Mouse (Mus musculus) embryonic facial prominence, embryonic 12.5 days (tissue): ENCODE results near the gene Krtap4-7. TPM values are rescaled to one million over a fixed set of nuclear protein-coding genes. Genes with fewer than 3 reads are reported as not detected.
"Not testable (repeated sequence)": the region's sequence is repeated elsewhere in the genome, so short reads cannot be mapped to it uniquely, and the experiment has no call there.

Experiments
- ATAC-seq: fragments of 200-750 bp; cut with Nextera tagmentation; 2 replicates; pipeline ENCODE4 v1.8.0; 2017; ENCODE audit not compliant: insufficient number of reproducible peaks, insufficient read depth, low FRiP score, low TSS enrichment
- H3K27ac ChIP-seq: fragments of 300-500 bp; sonication (generic); 2 replicates; pipeline ENCODE4 v1.5.1; 2016; ENCODE audit warnings: mild to moderate bottlenecking
- H3K27me3 ChIP-seq: fragments of 300-500 bp; sonication (generic); 2 replicates; pipeline ENCODE4 v1.6.1; 2016; ENCODE audit warnings: mild to moderate bottlenecking, moderate library complexity
- H3K36me3 ChIP-seq: fragments of 300-500 bp; sonication (generic); 2 replicates; pipeline ENCODE4 v1.6.1; 2016; ENCODE audit warnings: mild to moderate bottlenecking
- H3K4me1 ChIP-seq: fragments of 300-500 bp; sonication (generic); 2 replicates; pipeline ENCODE4 v1.6.1; 2016
- H3K4me2 ChIP-seq: fragments of 300-500 bp; sonication (generic); replicated peaks from 2 replicates; pipeline ENCODE4 v1.6.1; 2016; ENCODE audit warnings: mild to moderate bottlenecking, moderate library complexity
- H3K4me3 ChIP-seq: fragments of 300-500 bp; sonication (generic); 2 replicates; pipeline ENCODE4 v1.5.1; 2016; ENCODE audit warnings: mild to moderate bottlenecking
- H3K9ac ChIP-seq: fragments of 300-500 bp; sonication (generic); 2 replicates; pipeline ENCODE4 v1.6.1; 2016; ENCODE audit warnings: mild to moderate bottlenecking, moderate library complexity
- H3K9me3 ChIP-seq: fragments of 300-500 bp; sonication (generic); 2 replicates; pipeline ENCODE4 v1.6.1; 2016; ENCODE audit warnings: mild to moderate bottlenecking, moderate library complexity
- WGBS: fragments of 180-500 bp; shearing (Covaris S2); methylation state at CpG from one replicate; pipeline ENCODE4 v1.1.7; 2016; 5-methylcytosine and 5-hydroxymethylcytosine counted together
- polyA plus RNA-seq: library from polyadenylated mRNA; unstranded; fragments of >200 nt; fragmentation: Nextera tagmentation; extraction: Ambion mirVana; gene quantifications from 2 replicates; pipeline ENCODE4 v1.2.1, GENCODE M21; 2016

Gene Krtap4-7
- polyA plus RNA-seq, 1 experiment from 2014 or later, result not detected

- Histone ChIP-seq H3K9me3 (no peaks in the 10 kb centered on the region), H3K36me3 (no peaks in the 10 kb centered on the region), H3K4me3 (no peak overlapping the region), H3K4me1 (0 out of 2 replicates have a peak, but pooled peaks cover 3% of the 10 kb centered on the region), H3K27ac (no peak overlapping the region), H3K4me2 (no peak overlapping the region), H3K9ac (no peak overlapping the region), H3K27me3 (no peaks in the 10 kb centered on the region)
- no peak for ATAC-seq
- WGBS, result 23% methylated on average over 1 of the region's 1 CpGs
Measured at GRCm38 (mm10) chr11:99640926-99641325, 3.0 kb downstream of the Krtap4-7 start.

- Histone ChIP-seq H3K4me2 (no peak overlapping the region), H3K9me3 (no peaks in the 10 kb centered on the region), H3K4me1 (0 out of 2 replicates have a peak, but pooled peaks cover 3% of the 10 kb centered on the region), H3K27ac (no peak overlapping the region), H3K27me3 (no peaks in the 10 kb centered on the region; the same call in 1 of the 2 replicates), H3K9ac (no peak overlapping the region), H3K4me3 (no peak overlapping the region), H3K36me3 (no peaks in the 10 kb centered on the region)
- 70% methylated on average over 1 of the region's 1 CpGs for WGBS
- ATAC-seq, result no peak
Measured at GRCm38 (mm10) chr11:99637086-99637485, 6.8 kb downstream of the Krtap4-7 start.

GRCm38 (mm10) chr11:99634653-99635134 lies 9.2 kb downstream of the Krtap4-7 start, which contains the start of gene Krtap4-2:
TSS of gene Krtap4-2 (minus strand) at chr11:99635084.
- Histone ChIP-seq H3K36me3 (no peaks in the 10 kb centered on the region), H3K27ac (no peak within 1 kb of the TSS), H3K9ac (no peak within 1 kb of the TSS), H3K4me3 (no peak within 1 kb of the TSS), H3K9me3 (no peaks in the 10 kb centered on the region), H3K27me3 (no peaks in the 10 kb centered on the region; the same call in 1 of the 2 replicates), H3K4me2 (no peak within 1 kb of the TSS), H3K4me1 (no peaks in the 10 kb centered on the region)
- ATAC-seq, result no peak
- WGBS, result 36% methylated on average over 8 of the region's 8 CpGs

GRCm38 (mm10) chr11:99633293-99633692 lies 10.6 kb downstream of the Krtap4-7 start:
- Histone ChIP-seq H3K27me3 (no peaks in the 10 kb centered on the region; the same call in 1 of the 2 replicates), H3K9me3 (no peaks in the 10 kb centered on the region), H3K4me1 (no peaks in the 10 kb centered on the region), H3K4me3 (no peak overlapping the region), H3K9ac (no peak overlapping the region), H3K27ac (no peak overlapping the region), H3K4me2 (no peak overlapping the region), H3K36me3 (no peaks in the 10 kb centered on the region)
- WGBS, result 64% methylated on average over 2 of the region's 2 CpGs
- no peak for ATAC-seq

GRCm38 (mm10) chr11:99630890-99631289 lies 13.0 kb downstream of the Krtap4-7 start:
- no peaks in the 10 kb centered on the region; the same call in 1 of the 2 replicates for H3K27me3 ChIP-seq
- no peak overlapping the region for H3K4me2 ChIP-seq
- ATAC-seq, result no peak
- no peak overlapping the region for H3K9ac ChIP-seq
- 72% methylated on average over 3 of the region's 3 CpGs for whole genome bisulfite sequencing
- H3K9me3 ChIP-seq, result no peaks in the 10 kb centered on the region
- no peaks in the 10 kb centered on the region for H3K36me3 ChIP-seq
- no peak overlapping the region for H3K27ac ChIP-seq
- no peak overlapping the region for H3K4me3 ChIP-seq
- H3K4me1 ChIP-seq, result no peaks in the 10 kb centered on the region

- Histone ChIP-seq H3K9me3 (no peaks in the 10 kb centered on the region), H3K4me3 (no peak within 1 kb of the TSS), H3K36me3 (no peaks in the 10 kb centered on the region), H3K4me1 (no peaks in the 10 kb centered on the region), H3K27me3 (no peaks in the 10 kb centered on the region), H3K9ac (no peak within 1 kb of the TSS), H3K4me2 (no peak within 1 kb of the TSS), H3K27ac (no peak within 1 kb of the TSS)
- ATAC-seq, result no peak
- WGBS, result 81% methylated on average over 4 of the region's 4 CpGs
Measured at GRCm38 (mm10) chr11:99628138-99628537, 15.8 kb downstream of the Krtap4-7 start, which contains the start of gene Krtap4-1. TSS of gene Krtap4-1 (minus strand) at chr11:99628238.

GRCm38 (mm10) chr11:99620335-99620734 lies 23.6 kb downstream of the Krtap4-7 start, which contains the start of gene Gm11562:
TSS of gene Gm11562 (minus strand) at chr11:99620435.
- Histone ChIP-seq H3K9ac (no peak within 1 kb of the TSS), H3K9me3 (no peaks in the 10 kb centered on the region), H3K4me1 (no peaks in the 10 kb centered on the region), H3K4me3 (no peak within 1 kb of the TSS), H3K4me2 (no peak within 1 kb of the TSS), H3K27ac (no peak within 1 kb of the TSS), H3K36me3 (no peaks in the 10 kb centered on the region), H3K27me3 (no peaks in the 10 kb centered on the region)
- ATAC-seq, result no peak
- 86% methylated on average over 2 of the region's 2 CpGs for WGBS

GRCm38 (mm10) chr11:99614796-99615363 lies 29.0 kb downstream of the Krtap4-7 start, which contains the start of gene Krtap2-4:
TSS of gene Krtap2-4 (minus strand) at chr11:99614846.
- Histone ChIP-seq H3K9me3 (no peaks in the 10 kb centered on the region), H3K4me2 (no peak within 1 kb of the TSS), H3K36me3 (no peaks in the 10 kb centered on the region), H3K9ac (no peak within 1 kb of the TSS), H3K27me3 (no peaks in the 10 kb centered on the region), H3K4me1 (no peaks in the 10 kb centered on the region), H3K27ac (no peak within 1 kb of the TSS), H3K4me3 (no peak within 1 kb of the TSS)
- no peak for ATAC-seq
- 82% methylated on average over 3 of the region's 3 CpGs for WGBS

GRCm38 (mm10) chr11:99610089-99610488 lies 33.8 kb downstream of the Krtap4-7 start, which contains the start of gene Gm11937:
TSS of gene Gm11937 (minus strand) at chr11:99610189.
- H3K4me2 ChIP-seq, H3K36me3 ChIP-seq, H3K4me3 ChIP-seq, H3K9ac ChIP-seq, H3K27ac ChIP-seq, ATAC-seq, H3K4me1 ChIP-seq, H3K27me3 ChIP-seq, H3K9me3 ChIP-seq: not testable (repeated sequence)
- 74% methylated on average over 1 of the region's 2 CpGs for WGBS

GRCm38 (mm10) chr11:99609126-99609525 lies 34.8 kb downstream of the Krtap4-7 start:
- no peak overlapping the region for H3K4me3 ChIP-seq
- H3K4me2 ChIP-seq, result no peak overlapping the region
- no peak overlapping the region for H3K9ac ChIP-seq
- H3K4me1 ChIP-seq, result no peaks in the 10 kb centered on the region
- no peaks in the 10 kb centered on the region for H3K36me3 ChIP-seq
- H3K27me3 ChIP-seq, result no peaks in the 10 kb centered on the region
- 68% methylated on average over 1 of the region's 1 CpGs for WGBS
- H3K27ac ChIP-seq, result no peak overlapping the region
- no peaks in the 10 kb centered on the region for H3K9me3 ChIP-seq
- ATAC-seq, result no peak

- H3K9ac ChIP-seq, H3K4me3 ChIP-seq, H3K9me3 ChIP-seq, ATAC-seq, H3K4me1 ChIP-seq, H3K36me3 ChIP-seq, H3K4me2 ChIP-seq, H3K27me3 ChIP-seq, H3K27ac ChIP-seq: not testable (repeated sequence)
- WGBS, result 88% methylated on average over 1 of the region's 1 CpGs
Measured at GRCm38 (mm10) chr11:99603208-99603607, 40.7 kb downstream of the Krtap4-7 start, which contains the start of gene Gm11938. TSS of gene Gm11938 (minus strand) at chr11:99603308.

GRCm38 (mm10) chr11:99597742-99598141 lies 46.1 kb downstream of the Krtap4-7 start, which contains the start of gene Krtap9-3:
TSS of gene Krtap9-3 (minus strand) at chr11:99598105.
- 79% methylated on average over 6 of the region's 6 CpGs for WGBS
- not testable (repeated sequence) for H3K4me1 ChIP-seq, ATAC-seq, H3K9ac ChIP-seq, H3K9me3 ChIP-seq, H3K4me3 ChIP-seq, H3K4me2 ChIP-seq, H3K27ac ChIP-seq, H3K27me3 ChIP-seq, H3K36me3 ChIP-seq
